In genomic region chr17:45737078-45737601, GRCm38 (mm10) we compare ENCODE assay signal across 8 mouse cellular contexts. TPM values are rescaled to one million over a fixed set of nuclear protein-coding genes. Genes with fewer than 3 reads are reported as not detected.
A peak's percentile ranks its signal among the peaks of the same experiment; 100 is the strongest.
DNase-seq lines count a peak whose midpoint lies in the region; ATAC-seq lines count a peak whose summit lies in the region.

No protein-coding gene starts in this region.

- no peaks in the 10 kb centered on the region for H3K36me3 ChIP-seq in embryonic facial prominence, embryonic 13.5 days
- H3K36me3 ChIP-seq in limb, embryonic 10.5 days: no peaks in the 10 kb centered on the region
- no peaks in the 10 kb centered on the region for H3K36me3 ChIP-seq in midbrain, embryonic 13.5 days

- peak overlapping the region; percentile 71 for H3K4me2 ChIP-seq in embryonic facial prominence, embryonic 13.5 days
- H3K4me2 ChIP-seq in midbrain, embryonic 13.5 days (replicated peaks): peak overlapping the region; percentile 59

- no peak for ATAC-seq in embryonic facial prominence, embryonic 13.5 days (ENCODE audit: insufficient number of reproducible peaks, insufficient read depth, low FRiP score, low TSS enrichment, low read depth)
- peak; percentile 41 for ATAC-seq in midbrain, embryonic 13.5 days
- no peak for ATAC-seq in monocyte, adult 5-6 weeks (replicated peaks; ENCODE audit: insufficient number of reproducible peaks, low FRiP score, low TSS enrichment, poor library complexity, severe bottlenecking)

- peaks cover 39% of the 10 kb centered on the region for H3K4me1 ChIP-seq in embryonic facial prominence, embryonic 13.5 days
- H3K4me1 ChIP-seq in limb, embryonic 10.5 days: peaks cover 55% of the 10 kb centered on the region
- peaks cover 40% of the 10 kb centered on the region for H3K4me1 ChIP-seq in midbrain, embryonic 13.5 days (replicated peaks)

- peak overlapping the region; percentile 48 for H3K4me3 ChIP-seq in embryonic facial prominence, embryonic 13.5 days
- H3K4me3 ChIP-seq in limb, embryonic 10.5 days: peak overlapping the region; percentile 54
- H3K4me3 ChIP-seq in midbrain, embryonic 13.5 days (replicated peaks): peak overlapping the region; percentile 43

- 16% methylated on average over 10 of the region's 10 CpGs for WGBS in embryonic facial prominence, embryonic 13.5 days
- WGBS in limb, embryonic 10.5 days: 15% methylated on average over 10 of the region's 10 CpGs
- 11% methylated on average over 10 of the region's 10 CpGs for WGBS in midbrain, embryonic 13.5 days

- H3K9ac ChIP-seq in embryonic facial prominence, embryonic 13.5 days: peak overlapping the region; percentile 77
- H3K9ac ChIP-seq in midbrain, embryonic 13.5 days (replicated peaks): peak overlapping the region; percentile 76

- peak; percentile 46 to 77 for DNase-seq in lung, adult 18-20 months
- DNase-seq in lung, postnatal 14 days: no peak
- DNase-seq in limb, embryonic 10.5 days (ENCODE audit: low spot score): no peak
- DNase-seq in layer of hippocampus, adult 9-11 months: no peak
- DNase-seq in gastrocnemius, postnatal 25 days: no peak

- H3K27me3 ChIP-seq in embryonic facial prominence, embryonic 13.5 days: peaks cover 23% of the 10 kb centered on the region
- H3K27me3 ChIP-seq in limb, embryonic 10.5 days (ENCODE audit: low read depth, poor library complexity, severe bottlenecking): peaks cover 21% of the 10 kb centered on the region
- H3K27me3 ChIP-seq in midbrain, embryonic 13.5 days: peaks cover 13% of the 10 kb centered on the region

- no peaks in the 10 kb centered on the region; the same call in 1 of the 2 replicates for H3K9me3 ChIP-seq in embryonic facial prominence, embryonic 13.5 days
- no peaks in the 10 kb centered on the region for H3K9me3 ChIP-seq in limb, embryonic 10.5 days (replicated peaks)
- H3K9me3 ChIP-seq in midbrain, embryonic 13.5 days: no peaks in the 10 kb centered on the region

- peak overlapping the region; percentile 92 for H3K27ac ChIP-seq in embryonic facial prominence, embryonic 13.5 days
- H3K27ac ChIP-seq in limb, embryonic 10.5 days: peak overlapping the region; percentile 94
- H3K27ac ChIP-seq in midbrain, embryonic 13.5 days: peak overlapping the region; percentile 94

RNA-seq across cellular contexts. Expression of gene 1600014C23Rik, which starts 3.5 kb away (rescaled TPM):
- polyA plus RNA-seq in embryonic facial prominence, embryonic 13.5 days (2015; fragmentation: Nextera tagmentation; extraction: Ambion mirVana): not detected in 2 replicates
- polyA plus RNA-seq in limb, embryonic 10.5 days (2016; fragmentation: Nextera tagmentation; extraction: Ambion mirVana): 0.33 TPM in 1 of 2 replicates, not detected in the other
- polyA plus RNA-seq in midbrain, embryonic 13.5 days (2015; fragmentation: Nextera tagmentation; extraction: Ambion mirVana): not detected in 2 replicates
- total RNA-seq in gastrocnemius, postnatal 25 days (2021): not detected
- not detected in 3 replicates for total RNA-seq in monocyte, adult 5-6 weeks (2017)

RNA-seq across cellular contexts. Expression of gene Tmem63b, which starts 50.4 kb away (rescaled TPM):
- polyA plus RNA-seq in embryonic facial prominence, embryonic 13.5 days (2015; fragmentation: Nextera tagmentation; extraction: Ambion mirVana): 38.0 and 42.4 TPM in 2 replicates
- polyA plus RNA-seq in limb, embryonic 10.5 days (2016; fragmentation: Nextera tagmentation; extraction: Ambion mirVana): 35.5 and 36.1 TPM in 2 replicates
- polyA plus RNA-seq in midbrain, embryonic 13.5 days (2015; fragmentation: Nextera tagmentation; extraction: Ambion mirVana): 124 and 133 TPM in 2 replicates
- total RNA-seq in gastrocnemius, postnatal 25 days (2021): 10 to 100 TPM; 59.9 to 60.3 TPM
- total RNA-seq in monocyte, adult 5-6 weeks (2017): 17.1 to 29.0 TPM (median 19.7 TPM) in 3 replicates

RNA-seq across cellular contexts. Expression of gene Mrpl14, which starts 51.0 kb away (rescaled TPM):
- polyA plus RNA-seq in embryonic facial prominence, embryonic 13.5 days (2015; fragmentation: Nextera tagmentation; extraction: Ambion mirVana): 146 and 152 TPM in 2 replicates
- polyA plus RNA-seq in limb, embryonic 10.5 days (2016; fragmentation: Nextera tagmentation; extraction: Ambion mirVana): 160 and 167 TPM in 2 replicates
- 115 and 121 TPM in 2 replicates for polyA plus RNA-seq in midbrain, embryonic 13.5 days (2015; fragmentation: Nextera tagmentation; extraction: Ambion mirVana)
- total RNA-seq in gastrocnemius, postnatal 25 days (2021): 10 to 100 TPM; 93.5 to 96.0 TPM
- 7.8 to 26.8 TPM (median 18.1 TPM) in 3 replicates for total RNA-seq in monocyte, adult 5-6 weeks (2017)

Comparison
In these comparisons a context has a peak if more than half of its experiments do, and no peak if none do; other contexts are left out.
1. DNase-seq: peak in lung, adult 18-20 months (2 of 2); none in lung, postnatal 14 days (single experiment), limb, embryonic 10.5 days (single experiment), layer of hippocampus, adult 9-11 months (single experiment) and gastrocnemius, postnatal 25 days (single experiment).
2. Peak in every context shown above with its lines, with median percentiles within 50 percentile points of each other: H3K27ac ChIP-seq and H3K4me3 ChIP-seq.